Mouse (Mus musculus) naive thymus-derived CD4-positive, alpha-beta T cell, adult 5 months (primary cell): ENCODE measurements around the gene Sh3kbp1. TPM values are rescaled to one million over a fixed set of nuclear protein-coding genes. Genes with fewer than 3 reads are reported as not detected.

Experiments used
- polyA plus RNA-seq: library from polyadenylated mRNA; unstranded; fragments of 100-300 nt; shearing (Covaris generic); gene quantifications from one replicate; pipeline ENCODE4 v1.2.1, GENCODE M21; 2017

The Sh3kbp1 gene
- polyA plus RNA-seq, result 380 TPM

GRCm38 (mm10) chrX:159626907-159627587 is at the start of gene Sh3kbp1:
Sh3kbp1 (plus strand) TSS chrX:159627272.

GRCm38 (mm10) chrX:159988002-159988960 is 361.2 kb downstream of the Sh3kbp1 start, which contains the start of gene Map3k15:
Map3k15 (plus strand) TSS chrX:159988433.

Other genes starting within 250 kb of the Sh3kbp1 start
- gene Map7d2, start 212.7 kb upstream of the Sh3kbp1 start, polyA plus RNA-seq, result 0.31 TPM
- 29.8 TPM for gene Bclaf3, start 100.6 kb upstream of the Sh3kbp1 start, polyA plus RNA-seq